Mouse (Mus musculus) R1 (cell line): Measurements from ENCODE around the gene Col8a2.

Experiments used
- DNase-seq: peaks from one replicate; pipeline ENCODE4 v3.0.0-alpha.2; 2018; ENCODE audit warnings: low read depth, low spot score

Gene Col8a2

GRCm38 (mm10) chr4:126286492-126286891 lies at the start of gene Col8a2:
Col8a2 (plus strand) TSS chr4:126286793.
- DNase-seq: no peak

GRCm38 (mm10) chr4:126237721-126238242 lies 48.8 kb upstream of the Col8a2 start:
- no peak for DNase-seq

- DNase-seq: no peak
Observed at GRCm38 (mm10) chr4:126239862-126240475, 46.6 kb upstream of the Col8a2 start.

GRCm38 (mm10) chr4:126241956-126242355 lies 44.6 kb upstream of the Col8a2 start:
- DNase-seq: peak; percentile 88

GRCm38 (mm10) chr4:126242510-126242909 lies 44.1 kb upstream of the Col8a2 start:
- no peak for DNase-seq

- peak; percentile 34 for DNase-seq
Observed at GRCm38 (mm10) chr4:126246202-126246889, 40.2 kb upstream of the Col8a2 start.

- DNase-seq: peak; percentile 99
Observed at GRCm38 (mm10) chr4:126248261-126248868, 38.2 kb upstream of the Col8a2 start.

GRCm38 (mm10) chr4:126250659-126251058 lies 35.9 kb upstream of the Col8a2 start:
- no peak for DNase-seq

- peak; percentile 53 for DNase-seq
Observed at GRCm38 (mm10) chr4:126251655-126252254, 34.8 kb upstream of the Col8a2 start.

- no peak for DNase-seq
Observed at GRCm38 (mm10) chr4:126252411-126253237, 34.0 kb upstream of the Col8a2 start.

- DNase-seq: no peak
Observed at GRCm38 (mm10) chr4:126253637-126254272, 32.8 kb upstream of the Col8a2 start.

GRCm38 (mm10) chr4:126254315-126255112 lies 32.1 kb upstream of the Col8a2 start:
- DNase-seq: peak; percentile 59

- peak; percentile 45 for DNase-seq
Observed at GRCm38 (mm10) chr4:126255113-126256001, 31.2 kb upstream of the Col8a2 start.

GRCm38 (mm10) chr4:126256131-126256791 lies 30.3 kb upstream of the Col8a2 start, which contains the start of gene Map7d1:
Map7d1 (minus strand) TSS chr4:126256343.
- peak; percentile 83 for DNase-seq

- DNase-seq: no peak
Observed at GRCm38 (mm10) chr4:126256967-126257881, 29.4 kb upstream of the Col8a2 start.

GRCm38 (mm10) chr4:126259063-126259462 lies 27.5 kb upstream of the Col8a2 start:
- DNase-seq: no peak

GRCm38 (mm10) chr4:126259523-126260160 lies 27.0 kb upstream of the Col8a2 start:
- peak; percentile 95 for DNase-seq
